Mouse (Mus musculus) liver, embryonic 14 days (tissue): Measurements from ENCODE around the gene Acadvl. TPM values are rescaled to one million over a fixed set of nuclear protein-coding genes. Genes with fewer than 3 reads are reported as not detected.

Experiments used
- polyA plus RNA-seq: library from polyadenylated mRNA; depleted of rRNA; stranded (reverse); fragments of >200 nt; gene quantifications from 2 replicates; pipeline ENCODE4 v1.2.3, GENCODE M21; 2012; rRNA removed

Acadvl gene
- 38.0 and 43.1 TPM in 2 replicates for polyA plus RNA-seq

GRCm38 (mm10) chr11:70014880-70015558 lies at the start of gene Acadvl:
TSS of gene Acadvl (minus strand) at chr11:70015411.

DNA sequence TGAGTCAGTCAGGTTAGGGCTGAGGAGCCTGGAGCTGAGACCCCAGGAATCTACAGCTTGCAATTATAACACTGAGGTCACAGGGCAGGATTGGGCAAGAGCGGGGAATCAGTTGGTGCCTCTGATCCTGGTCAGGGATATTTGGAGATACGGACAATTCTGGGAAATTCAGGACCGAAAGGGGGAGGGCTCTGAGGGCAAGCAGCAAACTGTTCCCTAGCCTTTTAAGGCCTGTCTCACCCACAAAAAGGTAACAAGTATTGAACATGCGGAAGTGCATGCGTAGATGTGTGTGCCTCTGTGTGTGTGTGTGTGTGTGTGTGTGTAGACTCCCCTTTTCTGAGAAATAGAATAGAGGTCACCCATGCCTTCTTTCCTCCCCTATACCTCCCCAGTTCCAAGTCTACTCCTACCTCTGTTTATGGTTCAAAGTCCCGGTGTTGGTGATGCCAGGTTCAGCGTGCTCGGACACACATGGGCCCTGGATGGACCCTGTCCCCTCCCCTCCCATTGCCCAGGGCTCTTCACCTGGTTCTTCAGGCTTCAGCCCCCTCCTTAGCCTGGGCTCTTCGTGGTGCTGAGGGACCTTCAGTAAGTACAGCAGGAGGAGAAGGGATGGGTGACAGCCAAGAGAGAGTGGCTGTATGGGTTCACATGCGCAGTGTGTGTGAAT lies 38.8 kb upstream of the Acadvl start, which contains the start of gene Asgr1:
Asgr1 (plus strand) TSS at position 188 of the 673 bp plus-strand sequence.

GRCm38 (mm10) chr11:70016669-70017068 lies 1.5 kb upstream of the Acadvl start, which contains the start of gene Dlg4:
TSS of gene Dlg4 (plus strand) at chr11:70016942.

DNA sequence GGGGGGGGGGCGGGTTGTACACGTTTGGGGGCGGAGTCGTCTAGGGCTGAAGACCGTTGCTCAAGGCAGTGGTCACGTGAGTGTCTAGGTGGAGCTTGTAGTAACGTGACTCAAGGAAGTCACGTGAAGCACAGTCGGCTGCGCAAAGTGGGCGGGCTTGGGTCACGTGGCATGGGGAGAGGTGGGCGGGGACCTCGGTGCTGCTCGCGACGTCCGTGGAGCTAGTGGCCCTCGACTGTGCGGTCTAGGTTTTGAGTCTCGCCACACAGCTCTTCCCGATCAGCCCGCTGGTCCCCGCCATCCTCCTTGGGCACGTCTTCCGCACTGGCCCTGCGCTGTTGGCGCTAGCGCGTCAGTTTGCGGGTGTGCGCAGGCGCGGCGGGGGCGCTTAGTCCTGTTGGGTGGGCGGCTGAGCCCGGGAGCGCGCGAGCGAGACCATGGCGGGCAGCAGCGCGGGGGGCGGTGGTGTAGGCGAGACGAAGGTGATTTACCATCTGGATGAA lies 14.8 kb downstream of the Acadvl start, which contains the start of gene Dvl2:
Dvl2 (plus strand) TSS at position 200 of the 503 bp plus-strand sequence.

GRCm38 (mm10) chr11:69995391-69995960 lies 19.7 kb downstream of the Acadvl start, which contains the start of gene Phf23:
TSS of gene Phf23 (plus strand) at chr11:69995777.

GRCm38 (mm10) chr11:69990850-69991691 lies 24.1 kb downstream of the Acadvl start, which contains the start of gene Gabarap:
TSS of gene Gabarap (plus strand) at chr11:69991143.

GRCm38 (mm10) chr11:69982225-69982624 lies 33.0 kb downstream of the Acadvl start, which contains the start of gene Elp5:
TSS of gene Elp5 (minus strand) at chr11:69982517.

GRCm38 (mm10) chr11:69981141-69981762 lies 34.0 kb downstream of the Acadvl start, which contains the start of gene Ctdnep1:
TSS of gene Ctdnep1 (plus strand) at chr11:69981156.

GRCm38 (mm10) chr11:69964650-69965270 lies 50.5 kb downstream of the Acadvl start, which contains the start of gene Cldn7:
TSS of gene Cldn7 (plus strand) at chr11:69964779.

Other genes starting within 250 kb of the Acadvl start
- 1.2 and 1.5 TPM in 2 replicates for gene Zbtb4, start 249.5 kb downstream of the Acadvl start, polyA plus RNA-seq
- 0.69 and 1.5 TPM in 2 replicates for gene Chrnb1, start 219.5 kb downstream of the Acadvl start, polyA plus RNA-seq
- gene Fgf11, start 213.6 kb downstream of the Acadvl start, polyA plus RNA-seq, result 0.40 and 0.51 TPM in 2 replicates
- 0.24 and 0.25 TPM in 2 replicates for gene Tmem102, start 209.8 kb downstream of the Acadvl start, polyA plus RNA-seq
- not detected in 2 replicates for gene Gm39566, start 200.1 kb downstream of the Acadvl start, polyA plus RNA-seq
- not detected in 2 replicates for gene Spem2, start 196.9 kb downstream of the Acadvl start, polyA plus RNA-seq
- gene Spem1, start 193.2 kb downstream of the Acadvl start, polyA plus RNA-seq, result not detected in 2 replicates
- gene Nlgn2, start 177.6 kb downstream of the Acadvl start, polyA plus RNA-seq, result 2.1 and 2.2 TPM in 2 replicates
- gene Tmem256, start 176.9 kb downstream of the Acadvl start, polyA plus RNA-seq, result 155 and 183 TPM in 2 replicates
- 16.2 and 19.8 TPM in 2 replicates for gene Plscr3, start 169.0 kb downstream of the Acadvl start, polyA plus RNA-seq
- 1.2 and 1.3 TPM in 2 replicates for gene Tnk1, start 156.7 kb downstream of the Acadvl start, polyA plus RNA-seq
- not detected in 2 replicates for gene Tmem95, start 137.4 kb downstream of the Acadvl start, polyA plus RNA-seq
- gene Kctd11, start 134.0 kb downstream of the Acadvl start, polyA plus RNA-seq, result 0.76 and 0.89 TPM in 2 replicates
- 2.7 and 3.3 TPM in 2 replicates for gene Acap1, start 119.9 kb downstream of the Acadvl start, polyA plus RNA-seq
- 0.40 and 0.53 TPM in 2 replicates for gene 2810408A11Rik, start 114.4 kb downstream of the Acadvl start, polyA plus RNA-seq
- gene Neurl4, start 114.3 kb downstream of the Acadvl start, polyA plus RNA-seq, result 16.6 and 20.3 TPM in 2 replicates
- 75.3 and 87.1 TPM in 2 replicates for gene Gps2, start 101.5 kb downstream of the Acadvl start, polyA plus RNA-seq
- 866 and 1,005 TPM in 2 replicates for gene Eif5a, start 93.5 kb downstream of the Acadvl start, polyA plus RNA-seq
- 0.15 and 0.21 TPM in 2 replicates for gene Ybx2, start 79.6 kb downstream of the Acadvl start, polyA plus RNA-seq
- gene Slc2a4, start 67.2 kb downstream of the Acadvl start, polyA plus RNA-seq, result 13.7 and 15.5 TPM in 2 replicates
- 1.4 and 2.3 TPM in 2 replicates for gene Cldn7, start 50.6 kb downstream of the Acadvl start, polyA plus RNA-seq
- 30.6 and 33.9 TPM in 2 replicates for gene Ctdnep1, start 34.3 kb downstream of the Acadvl start, polyA plus RNA-seq
- gene Elp5, start 32.9 kb downstream of the Acadvl start, polyA plus RNA-seq, result 41.7 and 49.0 TPM in 2 replicates
- gene Gabarap, start 24.3 kb downstream of the Acadvl start, polyA plus RNA-seq, result 131 and 138 TPM in 2 replicates
- 16.3 and 17.2 TPM in 2 replicates for gene Phf23, start 19.6 kb downstream of the Acadvl start, polyA plus RNA-seq
- 3.2 and 4.6 TPM in 2 replicates for gene Dvl2, start 14.8 kb downstream of the Acadvl start, polyA plus RNA-seq
- gene Dlg4, start 1.5 kb upstream of the Acadvl start, polyA plus RNA-seq, result 2.0 TPM in 2 replicates
- 1.9 and 2.0 TPM in 2 replicates for gene Asgr1, start 38.7 kb upstream of the Acadvl start, polyA plus RNA-seq
- gene Asgr2, start 77.2 kb upstream of the Acadvl start, polyA plus RNA-seq, result 9.6 and 12.5 TPM in 2 replicates
- 1.5 and 1.9 TPM in 2 replicates for gene Mgl2, start 114.9 kb upstream of the Acadvl start, polyA plus RNA-seq
- gene Clec10a, start 140.8 kb upstream of the Acadvl start, polyA plus RNA-seq, result 0.20 and 0.33 TPM in 2 replicates
- 0.60 and 0.68 TPM in 2 replicates for gene Slc16a11, start 197.3 kb upstream of the Acadvl start, polyA plus RNA-seq
- 2.8 and 3.8 TPM in 2 replicates for gene Slc16a13, start 205.7 kb upstream of the Acadvl start, polyA plus RNA-seq
- gene Bcl6b, start 214.4 kb upstream of the Acadvl start, polyA plus RNA-seq, result 1.5 TPM in 2 replicates
- gene 0610010K14Rik, start 222.5 kb upstream of the Acadvl start, polyA plus RNA-seq, result 58.8 and 61.0 TPM in 2 replicates
- gene Gm21988, start 224.4 kb upstream of the Acadvl start, polyA plus RNA-seq, result 4.6 and 4.7 TPM in 2 replicates
- 26.1 and 36.4 TPM in 2 replicates for gene Rnasek, start 224.4 kb upstream of the Acadvl start, polyA plus RNA-seq
- gene Alox12, start 239.9 kb upstream of the Acadvl start, polyA plus RNA-seq, result 10.1 and 11.5 TPM in 2 replicates